Mouse (Mus musculus) midbrain, embryonic 14.5 days (tissue): ENCODE measurements at regions not wholly inside any gene's neighbourhood (a gene's known extent, or its start where the extent isn't known, plus 50 kb on each side); places are given as distances from the start of the nearest gene placed in this dataset.
A peak's percentile ranks its signal among the peaks of the same experiment; 100 is the strongest.
"Not testable (repeated sequence)": the region's sequence is repeated elsewhere in the genome, so short reads cannot be mapped to it uniquely, and the experiment has no call there.

Source experiments
- ATAC-seq: fragments of 200-750 bp; cut with Nextera tagmentation; 2 replicates; pipeline ENCODE4 v1.8.0; 2017; ENCODE audit warnings: moderate number of reproducible peaks, moderate library complexity; ENCODE audit not compliant: low FRiP score, low TSS enrichment
- DNase-seq: peaks from one replicate; pipeline ENCODE4 v3.0.0-alpha.2; 2015
- H3K27ac ChIP-seq: fragments of 300-500 bp; sonication (generic); replicated peaks from 2 replicates; pipeline ENCODE4 v1.5.1; 2014; ENCODE audit warnings: mild to moderate bottlenecking, low read depth, low read length, moderate library complexity
- H3K27me3 ChIP-seq: fragments of 300-500 bp; sonication (generic); 2 replicates; pipeline ENCODE4 v1.6.1; 2014; ENCODE audit warnings: low read length, control low read depth, mixed read lengths; ENCODE audit not compliant: control insufficient read depth, insufficient read depth
- H3K36me3 ChIP-seq: fragments of 300-500 bp; sonication (generic); 2 replicates; pipeline ENCODE4 v1.6.1; 2014; ENCODE audit warnings: low read length, control low read depth; ENCODE audit not compliant: control insufficient read depth, insufficient read depth
- H3K4me1 ChIP-seq: fragments of 300-500 bp; sonication (generic); 2 replicates; pipeline ENCODE4 v1.6.1; 2014; ENCODE audit warnings: mild to moderate bottlenecking, antibody characterized with exemption, low read length, control low read depth; ENCODE audit not compliant: control insufficient read depth, insufficient read depth
- H3K4me2 ChIP-seq: fragments of 300-500 bp; sonication (generic); 2 replicates; pipeline ENCODE4 v1.6.1; 2014; ENCODE audit warnings: mild to moderate bottlenecking, low read length, moderate library complexity
- H3K4me3 ChIP-seq: fragments of 300-500 bp; sonication (generic); replicated peaks from 2 replicates; pipeline ENCODE4 v1.5.1; 2014; ENCODE audit warnings: low read depth, low read length
- H3K9ac ChIP-seq: fragments of 300-500 bp; sonication (generic); replicated peaks from 2 replicates; pipeline ENCODE4 v1.6.1; 2014; ENCODE audit warnings: mild to moderate bottlenecking, low read length, moderate library complexity
- H3K9me3 ChIP-seq: fragments of 300-500 bp; sonication (generic); 2 replicates; pipeline ENCODE4 v1.6.1; 2016; ENCODE audit warnings: low read length, control low read depth, mixed read lengths; ENCODE audit not compliant: control insufficient read depth
- WGBS: fragments of 180-500 bp; shearing (Covaris S2); extraction: QIAGEN DNeasy Blood & Tissue Kit; methylation state at CpG from one replicate; pipeline ENCODE4 v1.1.7; 2014; 5-methylcytosine and 5-hydroxymethylcytosine counted together

DNA sequence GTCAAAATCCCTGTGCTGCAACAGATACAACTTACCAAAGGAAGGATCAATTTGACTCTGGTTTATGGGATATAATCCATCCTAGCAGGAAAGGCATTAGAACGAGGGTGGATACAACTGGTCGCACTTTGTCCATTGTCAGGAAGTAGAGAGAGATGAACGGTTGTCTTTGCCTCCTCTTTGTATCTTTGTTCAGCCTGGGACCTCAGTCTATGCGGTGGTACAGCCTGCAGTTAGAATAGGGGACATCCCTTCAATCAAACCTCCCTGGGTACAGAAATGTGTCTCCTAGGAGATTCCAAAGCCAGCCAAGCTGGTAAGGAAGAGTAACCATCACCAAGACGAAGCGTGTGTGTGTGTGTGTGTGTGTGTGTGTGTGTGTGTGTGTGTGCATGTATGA lies 52.1 kb upstream of the Slc2a12 start:
- H3K36me3 ChIP-seq, H3K4me1 ChIP-seq, H3K9ac ChIP-seq, H3K4me3 ChIP-seq, H3K9me3 ChIP-seq, DNase-seq, H3K27ac ChIP-seq, H3K4me2 ChIP-seq, H3K27me3 ChIP-seq: not testable (repeated sequence)
- 45% methylated on average over 6 of the region's 6 CpGs for WGBS
- peak; percentile 11; the same call in 1 of the 2 replicates for ATAC-seq
